Comparison of ENCODE assay signal across 8 mouse cellular contexts in genomic region chr4:95160912-95161669, GRCm38 (mm10).
DNase-seq lines count a peak whose midpoint lies in the region; ATAC-seq lines count a peak whose summit lies in the region.

No protein-coding gene starts in this region.

- H3K36me3 ChIP-seq in megakaryocyte, embryonic 14.5 days (replicated peaks; ENCODE audit: low read length): no peaks in the 10 kb centered on the region

- DNase-seq in adrenal gland, adult (ENCODE audit: inconsistent age in 2 of 2, low spot score in 1 of 2): peak; percentile 98
- peak; percentile 84 for DNase-seq in embryo, embryonic 10.5 days (ENCODE audit: low spot score)
- peak; percentile 88 for DNase-seq in gastrocnemius, postnatal 10 days
- peak; percentile 69 to 88 for DNase-seq in left cerebral cortex, adult 9 months (ENCODE audit: low spot score in 2 of 2)
- DNase-seq in right cerebral cortex, adult 2 months (ENCODE audit: low spot score in 2 of 2): peak; percentile 76 to 84
- peak; percentile 70 for DNase-seq in urinary bladder, postnatal 10 days (ENCODE audit: low spot score)

- H3K4me1 ChIP-seq in megakaryocyte, embryonic 14.5 days: peaks cover 80% of the 10 kb centered on the region

- H3K4me3 ChIP-seq in megakaryocyte, embryonic 14.5 days (replicated peaks): peak overlapping the region; percentile 93

- no peaks in the 10 kb centered on the region for H3K27me3 ChIP-seq in megakaryocyte, embryonic 14.5 days (replicated peaks)

- no peaks in the 10 kb centered on the region for H3K9me3 ChIP-seq in megakaryocyte, embryonic 14.5 days

- ATAC-seq in inflammation-experienced regulatory T-cells, adult 6 months: peak; percentile 93

Comparison
In these comparisons a context has a peak if more than half of its experiments do, and no peak if none do; other contexts are left out.
1. Peak in every context shown above with its lines: DNase-seq, ATAC-seq and H3K4me3 ChIP-seq.